Mouse (Mus musculus) thymus, adult 2 months (tissue): Measurements from ENCODE around the gene Slc25a14.

ENCODE experiments used
- CTCF ChIP-seq: fragments of 200-500 bp; IDR thresholded peaks from 2 replicates; pipeline ENCODE4 v1.5.1; 2012; ENCODE audit warnings: mild to moderate bottlenecking, control low read depth, low read length, moderate library complexity, borderline replicate concordance; ENCODE audit not compliant: control insufficient read depth, poor library complexity, insufficient read depth; ENCODE audit errors: extremely low read depth
- POLR2A ChIP-seq: fragments of 200-500 bp; IDR thresholded peaks from 2 replicates; pipeline ENCODE4 v1.6.1; 2012; ENCODE audit warnings: mild to moderate bottlenecking, low read length, control low read depth, moderate library complexity; ENCODE audit not compliant: control insufficient read depth, poor library complexity, insufficient read depth; ENCODE audit errors: extremely low read depth

DNA sequence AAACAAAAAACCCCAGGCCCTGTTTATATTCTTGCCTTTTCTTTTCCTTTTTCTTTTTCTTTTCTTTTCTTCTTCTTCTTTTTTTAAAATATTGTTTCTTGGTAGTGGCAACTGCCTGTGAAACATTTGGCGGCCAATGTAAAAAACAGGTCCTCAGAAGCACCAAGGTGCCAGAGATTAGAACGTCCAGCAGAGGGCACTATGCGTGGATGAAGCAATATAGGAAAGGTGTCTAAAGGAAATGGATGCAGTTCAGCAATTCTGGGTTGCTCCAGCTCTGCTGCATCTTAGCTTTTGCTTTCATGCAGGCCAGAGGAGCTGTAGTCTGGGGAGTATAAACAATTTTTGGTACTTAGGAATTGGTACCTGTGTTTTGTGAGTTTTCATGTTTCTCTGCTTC, 60.2 kb downstream of the Slc25a14 start:
- no peak for TF ChIP-seq POLR2A
- TF ChIP-seq CTCF: no peak
